Mouse (Mus musculus): ENCODE data around the gene Fam161a.

Fam161a gene

GRCm38 (mm10) chr11:22991218-22991835, 16.0 kb upstream of the Fam161a start:
- no peak for DNase-seq

- no peak for DNase-seq
Measured at GRCm38 (mm10) chr11:22994271-22994670, 13.1 kb upstream of the Fam161a start.

- no peak for DNase-seq
Measured at GRCm38 (mm10) chr11:22995461-22995860, 11.9 kb upstream of the Fam161a start.

GRCm38 (mm10) chr11:22998308-22998707, 9.0 kb upstream of the Fam161a start:
- peak; percentile 13 for DNase-seq

- no peak for DNase-seq
Measured at GRCm38 (mm10) chr11:23005276-23005675, 2.1 kb upstream of the Fam161a start.

GRCm38 (mm10) chr11:23007166-23007480, 208 bp upstream of the Fam161a start:
- DNase-seq: no peak

GRCm38 (mm10) chr11:23008181-23008823, 971 bp downstream of the Fam161a start:
- DNase-seq: peak; percentile 91

- no peak for DNase-seq
Measured at GRCm38 (mm10) chr11:23008824-23009200, 1.5 kb downstream of the Fam161a start.

- no peak for DNase-seq
Measured at GRCm38 (mm10) chr11:23013096-23013495, 5.8 kb downstream of the Fam161a start.

- peak; percentile 24 for DNase-seq
Measured at GRCm38 (mm10) chr11:23013580-23014294, 6.4 kb downstream of the Fam161a start.

GRCm38 (mm10) chr11:23014996-23015395, 7.7 kb downstream of the Fam161a start:
- DNase-seq: no peak

- DNase-seq: no peak
Measured at GRCm38 (mm10) chr11:23017943-23018342, 10.6 kb downstream of the Fam161a start.

- DNase-seq: no peak
Measured at GRCm38 (mm10) chr11:23020116-23020770, 12.9 kb downstream of the Fam161a start.

- no peak for DNase-seq
Measured at GRCm38 (mm10) chr11:23020841-23021240, 13.5 kb downstream of the Fam161a start.

- DNase-seq: no peak
Measured at GRCm38 (mm10) chr11:23023155-23023554, 15.8 kb downstream of the Fam161a start.

- no peak for DNase-seq
Measured at GRCm38 (mm10) chr11:23024169-23024568, 16.8 kb downstream of the Fam161a start.

- DNase-seq: no peak
Measured at GRCm38 (mm10) chr11:23028957-23029356, 21.6 kb downstream of the Fam161a start.

GRCm38 (mm10) chr11:23029399-23029798, 22.1 kb downstream of the Fam161a start:
- DNase-seq: no peak

GRCm38 (mm10) chr11:23047252-23047651, 39.9 kb downstream of the Fam161a start:
- DNase-seq: no peak

GRCm38 (mm10) chr11:23047663-23048582, 40.6 kb downstream of the Fam161a start:
- no peak for DNase-seq

GRCm38 (mm10) chr11:23049642-23050041, 42.3 kb downstream of the Fam161a start:
- no peak for DNase-seq

GRCm38 (mm10) chr11:23052353-23052752, 45.0 kb downstream of the Fam161a start:
- no peak for DNase-seq

- DNase-seq: no peak
Measured at GRCm38 (mm10) chr11:23063153-23063552, 55.8 kb downstream of the Fam161a start.

Data from liver (tissue).